Mouse (Mus musculus) cerebellum, adult 11 months (tissue): ENCODE data around the gene Kcnc3.

Experiments
- DNase-seq: peaks from one replicate; pipeline ENCODE4 v3.0.0; 2022

Gene Kcnc3

DNA sequence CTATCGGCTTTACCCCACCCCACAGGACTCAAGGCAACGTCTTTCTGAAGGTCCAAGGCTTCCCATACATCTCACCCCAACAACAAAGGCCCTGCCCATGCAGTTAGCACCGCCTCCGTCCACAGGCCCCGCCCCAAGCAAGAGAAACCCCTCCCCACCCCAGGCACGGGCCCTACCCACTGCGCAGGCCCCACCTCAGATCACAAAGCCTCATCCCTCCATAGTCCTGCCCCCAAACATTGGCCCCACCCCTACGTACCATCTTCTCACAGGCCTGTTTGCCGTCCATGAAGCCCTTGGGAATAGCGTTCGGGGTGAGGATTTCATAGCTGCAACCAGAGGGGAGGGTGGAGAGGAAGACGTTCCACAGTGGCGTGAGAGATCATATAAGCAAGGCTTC, 42.2 kb downstream of the Kcnc3 start:
- no peak for DNase-seq

DNA sequence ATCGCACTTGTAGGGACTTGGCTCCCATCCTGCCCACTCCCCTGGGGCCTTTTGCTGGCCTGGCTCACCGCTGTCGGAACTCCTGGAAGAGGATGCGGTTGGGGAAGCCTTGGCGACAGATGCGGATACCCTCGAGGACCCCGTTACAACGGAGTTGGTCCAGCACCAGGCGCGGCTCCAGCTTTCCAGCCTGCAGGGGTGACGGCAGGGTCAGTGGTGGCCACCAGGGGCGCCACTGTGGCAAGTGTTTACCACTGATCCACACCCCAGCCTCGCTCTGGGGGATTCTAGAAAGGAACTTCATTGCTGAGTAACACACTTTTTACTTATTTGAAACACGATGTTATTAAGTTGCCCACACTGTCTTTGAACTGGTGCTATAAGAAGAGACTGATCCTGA, 42.9 kb downstream of the Kcnc3 start:
- DNase-seq, result no peak

DNA sequence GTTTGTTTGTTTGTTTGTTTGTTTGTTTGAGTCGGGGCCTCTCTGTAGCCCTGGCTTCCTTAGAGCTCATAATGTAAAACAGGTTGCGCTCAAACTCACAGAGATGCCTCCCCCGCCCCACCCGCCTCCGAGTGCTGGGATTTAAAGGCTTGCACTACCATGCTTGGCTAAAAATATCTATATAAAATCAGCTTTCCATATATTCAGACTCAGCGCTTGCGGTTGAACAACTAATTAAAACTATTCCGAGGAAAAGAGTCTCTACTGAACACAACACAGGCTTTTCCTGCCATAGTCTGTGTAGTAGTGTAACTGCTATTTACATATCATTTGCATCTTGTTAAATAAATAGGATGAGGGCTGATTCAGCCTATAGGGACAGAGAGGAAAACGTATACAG, 46.2 kb downstream of the Kcnc3 start:
- DNase-seq, result no peak

DNA sequence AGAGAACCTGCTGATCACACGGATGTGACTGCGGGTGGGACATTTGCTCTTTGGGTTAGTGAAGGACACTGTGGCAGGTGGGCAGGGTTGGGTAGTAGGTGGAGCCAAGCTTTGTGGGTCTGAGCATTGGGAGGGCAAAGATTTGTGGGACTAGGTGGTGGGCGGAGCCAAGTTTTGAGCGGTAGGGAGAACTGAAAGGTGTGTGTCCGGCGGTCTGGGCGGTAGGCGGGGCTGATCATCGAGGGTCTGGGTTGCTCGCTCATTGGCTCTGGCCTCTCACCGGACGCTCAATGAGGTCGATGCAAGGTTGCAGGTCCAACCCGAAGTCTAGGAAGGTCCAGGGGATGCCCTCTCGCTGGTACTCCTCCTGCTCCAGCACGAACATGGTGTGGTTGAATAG, 48.2 kb downstream of the Kcnc3 start:
- no peak for DNase-seq

GRCm38 (mm10) chr7:44640843-44641605, 50.6 kb downstream of the Kcnc3 start:
- no peak for DNase-seq

DNA sequence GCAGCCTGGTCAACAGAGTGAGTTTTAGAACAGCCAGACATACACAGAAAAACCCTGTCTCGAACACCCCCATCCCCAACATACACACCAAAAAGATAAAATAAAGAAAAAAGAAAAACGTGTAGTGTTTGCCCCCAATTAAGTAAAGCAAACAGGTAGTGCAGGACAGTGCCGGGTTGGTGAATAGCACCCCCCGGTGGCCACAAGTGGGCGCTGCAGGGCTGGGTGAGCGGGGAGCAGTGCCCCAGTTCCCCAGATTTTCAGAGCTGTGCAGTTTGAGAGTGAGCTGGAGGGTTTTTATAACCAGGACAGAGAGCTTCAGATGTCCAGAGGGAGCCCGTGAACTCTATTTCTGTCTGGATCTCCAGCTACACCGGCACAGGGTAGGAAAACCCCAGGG, 51.4 kb downstream of the Kcnc3 start:
- peak; percentile 83 for DNase-seq

- no peak for DNase-seq
These were observed 54.8 kb downstream of the Kcnc3 start for GRCm38 (mm10) chr7:44645256-44645655.

GRCm38 (mm10) chr7:44645951-44646350, 55.5 kb downstream of the Kcnc3 start:
- peak; percentile 80 for DNase-seq

GRCm38 (mm10) chr7:44647042-44647724, 56.7 kb downstream of the Kcnc3 start:
- DNase-seq, result peak; percentile 84

DNA sequence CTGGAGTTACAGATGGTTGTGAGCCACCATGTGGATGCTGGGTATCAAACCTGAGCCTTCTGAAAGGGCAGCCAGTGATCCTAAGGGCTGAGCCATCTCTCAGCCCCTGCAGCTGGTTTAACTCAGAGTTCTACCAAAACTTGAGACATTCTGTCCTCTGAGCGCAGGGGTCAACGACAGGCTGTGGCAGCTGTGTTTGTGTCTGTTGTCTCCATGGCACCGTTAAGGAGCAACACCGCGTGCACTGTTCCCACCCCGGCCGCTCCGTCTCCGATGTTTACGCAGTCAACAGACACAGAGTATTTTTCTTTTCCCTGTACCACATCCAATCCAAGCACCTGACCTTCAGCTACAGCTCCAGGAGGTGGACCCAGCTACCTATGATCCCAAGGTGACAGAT, 57.3 kb downstream of the Kcnc3 start:
- DNase-seq, result no peak

- DNase-seq, result no peak
These were observed 58.7 kb downstream of the Kcnc3 start for GRCm38 (mm10) chr7:44649094-44649610.

DNA sequence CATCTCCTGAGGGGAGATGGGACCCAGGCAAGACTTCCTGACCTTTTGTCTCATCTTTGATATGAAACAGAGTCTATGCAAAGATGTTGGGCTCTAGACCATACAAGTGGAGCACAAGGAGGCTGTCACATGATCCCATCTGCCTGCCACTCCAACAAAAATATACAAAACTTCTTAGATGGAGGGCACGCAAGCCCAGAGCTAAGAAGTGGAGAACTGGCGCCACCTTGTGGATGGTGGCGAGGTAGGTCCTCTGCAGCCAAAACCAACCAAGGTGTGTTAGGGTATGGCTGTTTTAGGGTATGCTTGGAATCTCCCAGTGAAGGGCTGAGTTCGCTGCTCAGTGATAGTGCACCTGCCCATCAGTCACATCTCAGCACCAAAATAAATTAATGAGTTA, 59.5 kb downstream of the Kcnc3 start:
- peak; percentile 70 for DNase-seq

DNA sequence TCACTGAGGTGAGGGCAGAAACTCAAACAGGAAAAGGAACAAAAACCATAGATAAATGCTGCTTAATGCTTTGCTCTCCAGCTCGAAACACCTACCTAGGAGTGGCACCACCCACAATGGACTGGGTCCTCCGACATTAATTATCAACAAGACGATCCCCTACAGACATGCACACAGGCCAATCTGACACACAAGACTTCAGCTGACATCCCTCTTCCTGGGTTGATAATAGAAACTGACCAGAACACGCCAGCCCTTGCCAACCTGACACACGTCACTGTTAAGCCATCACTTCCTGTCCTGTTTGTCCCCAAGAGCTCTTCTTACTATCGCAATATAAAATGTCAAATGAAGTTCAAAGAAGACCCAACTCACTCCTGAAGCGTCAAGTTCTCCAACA, 61.0 kb downstream of the Kcnc3 start:
- DNase-seq, result no peak

GRCm38 (mm10) chr7:44653773-44654172, 63.3 kb downstream of the Kcnc3 start:
- no peak for DNase-seq
